Mouse (Mus musculus): ENCODE data around the gene Rfpl4b. TPM values are rescaled to one million over a fixed set of nuclear protein-coding genes. Genes with fewer than 3 reads are reported as not detected.
"Not testable (repeated sequence)": the region's sequence is repeated elsewhere in the genome, so short reads cannot be mapped to it uniquely, and the experiment has no call there.

The Rfpl4b gene
- not detected in 2 replicates for polyA plus RNA-seq (2012; rRNA removed)

DNA sequence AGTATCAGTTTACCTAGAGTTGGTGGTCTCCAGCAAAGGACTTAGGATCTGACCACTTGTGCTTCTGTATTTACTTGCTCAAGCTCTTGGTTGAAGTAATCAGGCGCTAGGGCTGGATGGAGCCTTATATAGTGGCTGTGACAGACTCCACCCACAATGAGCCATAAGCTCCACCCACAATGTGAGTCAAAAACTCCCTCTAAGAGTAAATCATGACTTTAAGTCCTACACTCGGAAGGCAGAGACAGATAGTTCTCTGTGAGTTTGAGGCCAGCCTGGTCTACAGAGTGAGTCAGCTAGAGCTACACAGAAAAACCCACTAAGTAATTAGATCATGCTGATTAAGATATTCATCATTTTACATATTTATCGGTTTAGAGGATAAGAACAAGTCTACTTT is at the start of gene Rfpl4b:
Rfpl4b (minus strand) TSS at position 101 of the 400 bp plus-strand sequence.
- Histone ChIP-seq H3K27ac (ENCODE audit: insufficient read depth, low read length) (no peak within 1 kb of the TSS), H3K4me3 (ENCODE audit: extremely low read depth, insufficient read depth, insufficient read length) (no peak within 1 kb of the TSS), H3K36me3 (ENCODE audit: control insufficient read depth, insufficient read depth, low read length) (no peaks in the 10 kb centered on the region), H3K27me3 (ENCODE audit: control insufficient read depth, insufficient read depth, low read length) (no peaks in the 10 kb centered on the region), H3K4me1 (ENCODE audit: control insufficient read depth, insufficient read depth, insufficient read length) (no peaks in the 10 kb centered on the region)
- 91% methylated on average over 3 of the region's 3 CpGs for WGBS
- DNase-seq (ENCODE audit: low read depth in 1 of 2, low spot score in 2 of 2), result no peak
- no peak for TF ChIP-seq POLR2A (IDR thresholded peaks at IDR 0.05; ENCODE audit: low read depth, low read length)
- no peak for TF ChIP-seq CTCF (IDR thresholded peaks at IDR 0.05; ENCODE audit: extremely low read depth, insufficient read depth, insufficient read length, insufficient replicate concordance)

DNA sequence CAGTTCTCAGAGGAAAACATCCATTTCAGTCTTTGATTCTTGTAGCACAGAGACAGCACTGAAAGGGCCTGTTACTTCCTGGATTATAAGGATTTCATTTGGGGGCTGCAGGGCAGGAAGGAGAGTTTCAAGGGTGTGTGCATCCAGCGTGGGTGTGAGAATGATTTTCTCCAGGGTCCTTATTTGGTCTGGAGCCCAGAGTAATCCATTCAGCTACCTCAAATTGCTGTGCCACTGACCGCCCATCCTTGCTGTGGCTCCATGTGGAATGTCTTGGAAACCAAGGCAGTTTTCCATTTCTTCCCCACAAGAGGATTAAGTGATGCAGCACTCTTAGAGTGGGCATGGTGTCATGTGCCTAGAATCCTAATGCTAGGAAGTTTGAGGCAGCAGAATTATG is 33.6 kb upstream of the Rfpl4b start:
- H3K27me3 ChIP-seq (ENCODE audit: control insufficient read depth, insufficient read depth, low read length), result no peaks in the 10 kb centered on the region
- H3K27ac ChIP-seq (ENCODE audit: insufficient read depth, low read length), result no peak overlapping the region
- DNase-seq (ENCODE audit: low read depth in 1 of 2, low spot score in 2 of 2), result no peak
- no peak overlapping the region for H3K4me3 ChIP-seq (ENCODE audit: extremely low read depth, insufficient read depth, insufficient read length)
- TF ChIP-seq POLR2A (IDR thresholded peaks at IDR 0.05; ENCODE audit: low read depth, low read length) (no peak), CTCF (IDR thresholded peaks at IDR 0.05; ENCODE audit: extremely low read depth, insufficient read depth, insufficient read length, insufficient replicate concordance) (no peak)
- no peaks in the 10 kb centered on the region for H3K36me3 ChIP-seq (ENCODE audit: control insufficient read depth, insufficient read depth, low read length)
- 50% methylated on average over 2 of the region's 2 CpGs for WGBS
- no peaks in the 10 kb centered on the region for H3K4me1 ChIP-seq (ENCODE audit: control insufficient read depth, insufficient read depth, insufficient read length)

DNA sequence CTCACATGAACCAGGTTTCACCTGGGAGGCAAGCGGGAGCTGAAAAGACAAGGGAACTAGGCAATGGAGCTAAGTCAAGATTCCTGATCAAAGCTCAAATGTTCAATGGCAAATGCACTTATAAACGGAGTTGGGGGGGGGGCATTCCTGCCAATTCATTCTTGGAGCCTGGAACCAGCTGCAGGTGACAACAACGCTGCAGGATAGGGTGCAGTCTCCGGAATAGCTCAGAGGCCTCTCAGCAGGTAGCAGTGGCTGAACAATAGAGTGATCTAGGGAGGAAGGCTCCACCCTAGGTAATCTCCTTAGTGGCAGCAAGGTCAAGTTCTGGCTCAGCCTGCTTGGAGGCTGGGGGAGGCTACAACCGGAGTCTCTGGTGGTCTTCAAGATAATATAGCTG is 28.4 kb upstream of the Rfpl4b start:
- not testable (repeated sequence) for DNase-seq (ENCODE audit: low read depth in 1 of 2, low spot score in 2 of 2); H3K4me3 ChIP-seq (ENCODE audit: extremely low read depth, insufficient read depth, insufficient read length); H3K36me3 ChIP-seq (ENCODE audit: control insufficient read depth, insufficient read depth, low read length); H3K27me3 ChIP-seq (ENCODE audit: control insufficient read depth, insufficient read depth, low read length); H3K4me1 ChIP-seq (ENCODE audit: control insufficient read depth, insufficient read depth, insufficient read length); H3K27ac ChIP-seq (ENCODE audit: insufficient read depth, low read length)
- WGBS, result 73% methylated on average over 5 of the region's 5 CpGs

DNA sequence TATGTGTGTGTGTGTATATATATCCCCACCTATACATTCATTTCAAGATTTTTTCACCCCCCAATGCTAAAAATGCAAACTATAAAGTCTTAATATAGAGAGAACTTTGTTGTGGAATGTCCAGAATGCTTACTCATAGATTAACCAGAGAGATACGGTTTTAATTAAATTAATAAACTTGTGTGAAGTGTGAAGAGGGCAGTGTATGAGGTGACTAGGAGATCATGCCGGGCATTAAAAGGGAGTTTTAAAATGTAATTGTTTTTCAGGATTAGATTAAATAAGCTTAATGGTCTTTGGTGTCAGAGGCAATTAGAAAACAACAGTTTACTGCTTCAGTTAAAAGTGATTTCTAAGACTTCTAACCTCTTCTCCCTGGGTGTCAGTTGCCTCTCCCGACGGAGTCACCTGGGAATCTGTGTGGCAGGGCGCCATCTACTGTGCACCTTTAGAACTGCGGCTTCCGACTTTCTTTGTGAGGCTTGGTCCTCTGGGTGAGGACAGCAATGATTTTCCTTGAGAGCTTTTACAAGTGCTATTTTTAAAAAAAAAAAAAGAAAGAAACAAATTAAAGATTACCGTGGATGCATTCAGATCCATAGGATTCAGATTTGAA is 27.4 kb upstream of the Rfpl4b start:
- DNase-seq (ENCODE audit: low read depth in 1 of 2, low spot score in 2 of 2), result peak; percentile 1 to 34
- Histone ChIP-seq H3K4me1 (ENCODE audit: control insufficient read depth, insufficient read depth, insufficient read length) (no peaks in the 10 kb centered on the region), H3K4me3 (ENCODE audit: extremely low read depth, insufficient read depth, insufficient read length) (no peak overlapping the region), H3K36me3 (ENCODE audit: control insufficient read depth, insufficient read depth, low read length) (no peaks in the 10 kb centered on the region), H3K27me3 (ENCODE audit: control insufficient read depth, insufficient read depth, low read length) (no peaks in the 10 kb centered on the region), H3K27ac (ENCODE audit: insufficient read depth, low read length) (no peak overlapping the region)
- TF ChIP-seq CTCF (IDR thresholded peaks at IDR 0.05; ENCODE audit: extremely low read depth, insufficient read depth, insufficient read length, insufficient replicate concordance), result peak; percentile 77; the same call in 1 of the 2 replicates
- no peak for TF ChIP-seq POLR2A (IDR thresholded peaks at IDR 0.05; ENCODE audit: low read depth, low read length)
- 33% methylated on average over 8 of the region's 8 CpGs for WGBS

DNA sequence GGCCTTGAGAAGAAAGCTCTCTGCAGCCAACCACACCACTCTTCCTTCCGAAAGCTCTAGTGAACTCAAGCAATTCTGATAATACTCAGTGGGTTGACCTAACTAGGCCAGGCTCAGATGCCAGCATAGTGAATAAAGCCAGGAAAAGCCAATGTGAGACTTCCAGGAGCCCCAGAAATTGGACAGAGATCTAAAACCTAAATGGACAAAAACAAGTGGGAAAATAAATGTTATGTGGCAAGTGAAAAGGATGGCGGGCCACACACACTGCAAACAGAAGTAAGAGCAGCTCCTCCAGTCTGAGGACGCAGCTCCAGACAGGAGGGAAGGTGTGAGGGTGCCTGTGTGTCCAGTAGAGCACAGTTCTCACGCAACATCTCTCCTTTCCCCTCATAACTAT is 26.7 kb upstream of the Rfpl4b start:
- Histone ChIP-seq H3K4me3 (ENCODE audit: extremely low read depth, insufficient read depth, insufficient read length) (no peak overlapping the region), H3K4me1 (ENCODE audit: control insufficient read depth, insufficient read depth, insufficient read length) (no peaks in the 10 kb centered on the region), H3K36me3 (ENCODE audit: control insufficient read depth, insufficient read depth, low read length) (no peaks in the 10 kb centered on the region), H3K27me3 (ENCODE audit: control insufficient read depth, insufficient read depth, low read length) (no peaks in the 10 kb centered on the region), H3K27ac (ENCODE audit: insufficient read depth, low read length) (no peak overlapping the region)
- TF ChIP-seq POLR2A (IDR thresholded peaks at IDR 0.05; ENCODE audit: low read depth, low read length) (no peak), CTCF (IDR thresholded peaks at IDR 0.05; ENCODE audit: extremely low read depth, insufficient read depth, insufficient read length, insufficient replicate concordance) (no peak)
- DNase-seq (ENCODE audit: low read depth in 1 of 2, low spot score in 2 of 2), result no peak
- 81% methylated on average over 4 of the region's 4 CpGs for WGBS

DNA sequence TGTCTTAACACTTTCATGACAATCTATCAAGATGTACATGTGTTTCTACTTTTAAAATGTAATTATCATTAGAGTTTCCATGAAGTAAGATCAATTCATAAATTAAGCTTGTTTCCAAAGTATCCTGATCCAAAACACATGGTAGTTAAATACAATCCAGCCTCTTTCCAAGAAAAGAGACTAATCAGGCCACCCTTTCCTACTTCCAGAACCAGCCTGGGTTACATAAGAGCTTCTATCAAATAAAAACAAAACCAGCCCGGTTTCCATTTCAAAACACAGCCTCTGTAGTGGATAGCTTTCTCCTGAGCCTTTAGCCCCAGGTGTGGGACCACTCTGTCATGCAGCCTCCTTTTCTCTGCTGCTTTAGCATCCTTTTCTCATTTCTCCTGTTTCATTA is 2.2 kb upstream of the Rfpl4b start:
- TF ChIP-seq CTCF (IDR thresholded peaks at IDR 0.05; ENCODE audit: extremely low read depth, insufficient read depth, insufficient read length, insufficient replicate concordance) (no peak), POLR2A (IDR thresholded peaks at IDR 0.05; ENCODE audit: low read depth, low read length) (no peak)
- no peak for DNase-seq (ENCODE audit: low read depth in 1 of 2, low spot score in 2 of 2)
- Histone ChIP-seq H3K27me3 (ENCODE audit: control insufficient read depth, insufficient read depth, low read length) (no peaks in the 10 kb centered on the region), H3K4me1 (ENCODE audit: control insufficient read depth, insufficient read depth, insufficient read length) (no peaks in the 10 kb centered on the region), H3K36me3 (ENCODE audit: control insufficient read depth, insufficient read depth, low read length) (no peaks in the 10 kb centered on the region), H3K4me3 (ENCODE audit: extremely low read depth, insufficient read depth, insufficient read length) (no peak overlapping the region), H3K27ac (ENCODE audit: insufficient read depth, low read length) (no peak overlapping the region)
- WGBS, result 60% methylated on average over 1 of the region's 1 CpGs

DNA sequence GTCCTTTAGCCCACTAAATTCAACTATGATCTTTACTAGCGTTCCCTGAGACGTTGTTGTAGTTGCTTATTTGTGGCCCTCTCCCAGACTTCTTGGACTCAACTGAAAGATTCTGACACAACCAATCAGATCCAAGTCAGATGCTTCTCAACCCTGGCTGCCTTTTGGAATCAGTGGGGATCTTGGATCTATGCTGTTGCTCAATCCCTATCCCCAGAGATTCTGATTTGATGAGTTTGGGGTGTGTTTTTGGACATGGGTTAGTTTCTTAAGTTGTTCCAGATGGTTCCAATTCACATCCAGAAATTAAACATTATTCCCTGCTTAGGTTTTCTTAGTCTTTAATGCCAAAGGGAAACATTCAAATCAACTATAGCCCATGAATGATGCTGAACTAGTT is 15.5 kb downstream of the Rfpl4b start:
- no peak overlapping the region for H3K4me3 ChIP-seq (ENCODE audit: extremely low read depth, insufficient read depth, insufficient read length)
- no peak overlapping the region for H3K27ac ChIP-seq (ENCODE audit: insufficient read depth, low read length)
- 93% methylated on average over 2 of the region's 2 CpGs for WGBS
- no peaks in the 10 kb centered on the region for H3K27me3 ChIP-seq (ENCODE audit: control insufficient read depth, insufficient read depth, low read length)
- H3K36me3 ChIP-seq (ENCODE audit: control insufficient read depth, insufficient read depth, low read length), result no peaks in the 10 kb centered on the region
- H3K4me1 ChIP-seq (ENCODE audit: control insufficient read depth, insufficient read depth, insufficient read length), result no peaks in the 10 kb centered on the region
- TF ChIP-seq POLR2A (IDR thresholded peaks at IDR 0.05; ENCODE audit: low read depth, low read length) (no peak), CTCF (IDR thresholded peaks at IDR 0.05; ENCODE audit: extremely low read depth, insufficient read depth, insufficient read length, insufficient replicate concordance) (no peak)
- DNase-seq (ENCODE audit: low read depth in 1 of 2, low spot score in 2 of 2), result no peak
